Mouse (Mus musculus) bone marrow macrophage, adult 2 months (primary cell): Measurements from ENCODE around the gene Ctsl. TPM values are rescaled to one million over a fixed set of nuclear protein-coding genes. Genes with fewer than 3 reads are reported as not detected.

Source experiments
- H3K27ac ChIP-seq: 2 replicates; pipeline ENCODE4 v1.5.1; 2012; ENCODE audit warnings: low read depth, low read length; ENCODE audit not compliant: insufficient read depth
- H3K4me1 ChIP-seq: 2 replicates; pipeline ENCODE4 v1.6.1; 2012; ENCODE audit warnings: low read length; ENCODE audit not compliant: control insufficient read depth, insufficient read depth
- H3K4me3 ChIP-seq: 2 replicates; pipeline ENCODE4 v1.5.1; 2012; ENCODE audit warnings: mild to moderate bottlenecking, low read length, moderate library complexity; ENCODE audit not compliant: insufficient read depth
- CTCF ChIP-seq: IDR thresholded peaks from 2 replicates; pipeline ENCODE4 v1.5.1; 2012; ENCODE audit warnings: low read depth, mild to moderate bottlenecking, low read length, moderate library complexity
- POLR2A ChIP-seq: IDR thresholded peaks from 2 replicates; pipeline ENCODE4 v1.6.1; 2012; ENCODE audit warnings: mild to moderate bottlenecking, low read depth, low read length, borderline replicate concordance
- polyA plus RNA-seq: library from polyadenylated mRNA; stranded (reverse); fragments of >200 nt; gene quantifications from 2 replicates; pipeline ENCODE4 v1.2.4, GENCODE M21; 2012; ENCODE audit not compliant: missing spikeins, insufficient read depth, insufficient read length

The Ctsl gene
- polyA plus RNA-seq, 1 experiment, result 1,752 TPM

- Histone ChIP-seq H3K4me1 (peaks cover 68% of the 10 kb centered on the region), H3K4me3 (no peak overlapping the region), H3K27ac (peak overlapping the region; percentile 89)
- TF ChIP-seq CTCF, result no peak
- TF ChIP-seq POLR2A, result no peak
Observed at GRCm38 (mm10) chr13:64402504-64402949, 31.8 kb upstream of the Ctsl start.

DNA sequence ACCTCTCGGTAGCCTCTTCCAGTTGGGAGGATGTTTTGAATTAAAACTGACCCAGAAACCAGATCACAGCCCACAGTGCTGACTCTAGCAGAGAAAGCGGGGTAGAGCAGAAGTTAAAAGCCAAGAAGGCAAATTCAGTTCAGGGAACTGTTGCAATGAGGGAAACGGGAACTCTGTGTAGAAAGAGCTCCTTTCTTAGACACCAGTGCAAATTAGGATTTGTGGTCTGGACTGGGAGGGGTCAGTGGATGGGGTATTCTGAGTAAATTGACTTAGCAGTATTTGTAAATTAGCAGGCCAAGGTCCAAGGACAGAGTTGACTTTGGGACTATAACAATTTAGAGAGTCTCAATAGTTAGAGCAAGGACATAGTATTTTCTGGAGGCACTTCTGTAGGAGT, 31.3 kb upstream of the Ctsl start:
- TF ChIP-seq CTCF (no peak), POLR2A (no peak)
- peaks cover 70% of the 10 kb centered on the region for H3K4me1 ChIP-seq
- H3K27ac ChIP-seq, result peak overlapping the region; percentile 92
- no peak overlapping the region for H3K4me3 ChIP-seq

DNA sequence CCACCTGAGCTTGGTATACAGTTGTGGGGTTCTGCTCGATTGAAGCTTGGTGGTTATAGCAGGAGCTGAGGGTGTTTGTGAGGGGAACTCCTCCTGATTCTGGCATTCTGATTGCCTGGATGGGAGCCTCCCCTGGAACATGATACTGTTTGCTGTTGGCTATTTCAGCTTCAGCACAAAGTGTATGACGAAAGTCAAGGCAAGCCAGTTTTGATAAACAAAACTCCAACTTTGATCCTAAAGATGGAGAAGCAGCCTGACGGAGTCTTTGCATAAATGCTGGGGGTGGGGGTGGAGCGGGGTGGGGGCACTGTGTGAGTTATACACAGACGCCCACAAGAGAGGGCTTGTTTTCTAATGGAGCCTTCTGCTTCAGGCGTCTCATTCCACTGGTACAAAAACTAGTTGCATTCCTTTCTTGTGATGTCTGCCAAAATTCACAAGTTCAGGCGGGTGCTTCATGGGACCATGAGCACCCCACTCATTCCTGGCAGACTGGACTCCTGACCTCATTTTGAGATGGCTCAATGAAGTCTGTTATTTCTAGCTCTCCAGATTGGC, 30.2 kb upstream of the Ctsl start:
- H3K27ac ChIP-seq, result peak overlapping the region; percentile 92
- H3K4me1 ChIP-seq, result peaks cover 78% of the 10 kb centered on the region
- TF ChIP-seq CTCF, result no peak
- no peak for TF ChIP-seq POLR2A
- H3K4me3 ChIP-seq, result no peak overlapping the region

DNA sequence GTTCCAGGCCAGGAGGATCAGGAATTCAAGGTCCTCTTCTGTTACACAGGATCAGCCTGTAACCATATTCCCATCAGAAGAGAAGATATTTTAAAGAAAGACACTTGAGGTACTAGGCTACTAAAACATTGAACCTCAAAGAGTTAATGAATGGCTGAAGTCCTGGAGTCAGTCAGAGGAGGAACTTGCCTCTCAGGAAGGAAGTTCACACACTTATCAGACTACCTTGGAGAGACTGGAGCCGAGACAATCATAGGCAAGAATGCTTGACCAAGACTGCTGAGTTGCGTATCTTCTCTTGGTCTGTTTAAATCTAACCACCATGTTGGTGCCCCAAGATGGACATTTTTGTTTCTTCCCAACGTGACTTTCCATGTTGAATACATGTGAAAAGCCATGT, 29.2 kb upstream of the Ctsl start:
- Histone ChIP-seq H3K4me3 (no peak overlapping the region), H3K4me1 (peaks cover 73% of the 10 kb centered on the region), H3K27ac (no peak overlapping the region; the same call in 1 of the 2 replicates)
- TF ChIP-seq POLR2A (no peak), CTCF (no peak)

- H3K4me1 ChIP-seq, result peaks cover 58% of the 10 kb centered on the region
- H3K27ac ChIP-seq, result peak overlapping the region; percentile 74
- TF ChIP-seq CTCF, result no peak
- TF ChIP-seq POLR2A, result no peak
- no peak overlapping the region for H3K4me3 ChIP-seq
Observed at GRCm38 (mm10) chr13:64398065-64398464, 27.4 kb upstream of the Ctsl start.

DNA sequence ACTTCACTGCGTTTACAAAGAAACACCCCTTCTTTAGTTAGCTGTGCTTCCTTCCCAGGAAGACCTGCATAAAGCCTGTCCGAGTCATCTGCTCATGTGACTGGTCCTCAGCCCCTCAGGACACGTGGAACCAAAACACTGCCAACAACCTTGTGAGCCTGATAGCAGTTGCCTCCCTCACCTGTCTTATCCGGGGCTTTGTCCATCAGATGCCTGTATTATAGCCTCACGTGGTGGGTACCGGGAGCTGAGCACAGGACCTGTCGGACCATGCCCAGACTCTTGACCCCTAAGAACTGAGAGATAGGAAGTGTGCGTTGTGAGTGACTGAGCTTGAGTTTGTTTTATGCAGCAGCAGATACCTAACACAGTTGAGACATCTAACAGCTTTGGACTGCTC, 26.3 kb upstream of the Ctsl start:
- peak overlapping the region; percentile 36 for H3K27ac ChIP-seq

DNA sequence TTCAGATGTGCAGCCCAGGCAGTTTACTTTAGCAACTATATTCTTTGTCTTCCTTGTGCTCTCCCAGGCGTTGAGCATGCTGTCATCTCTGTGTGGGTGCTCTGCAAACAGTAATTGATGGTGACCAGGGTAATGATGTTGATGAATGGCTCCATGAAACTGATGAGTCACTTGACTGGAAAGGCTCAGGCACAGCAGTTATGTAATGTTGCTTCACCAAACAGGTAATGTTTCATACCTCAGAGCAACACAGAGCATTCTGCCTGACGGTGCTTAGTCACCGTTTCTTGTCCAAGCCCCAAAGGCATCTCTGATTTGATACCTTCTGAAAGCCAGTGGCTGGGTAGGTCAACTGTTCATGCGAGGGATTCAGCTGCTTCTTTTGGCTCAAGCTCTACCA, 17.7 kb upstream of the Ctsl start:
- TF ChIP-seq POLR2A (no peak), CTCF (no peak)
- Histone ChIP-seq H3K4me3 (no peak overlapping the region), H3K4me1 (peaks cover 8% of the 10 kb centered on the region; the same call in 1 of the 2 replicates), H3K27ac (no peak overlapping the region)

More for the DNA sequence above, 26.3 kb upstream of the Ctsl start:
- Histone ChIP-seq H3K4me3 (no peak overlapping the region), H3K4me1 (peaks cover 49% of the 10 kb centered on the region)
- TF ChIP-seq CTCF, result no peak
- no peak for TF ChIP-seq POLR2A

DNA sequence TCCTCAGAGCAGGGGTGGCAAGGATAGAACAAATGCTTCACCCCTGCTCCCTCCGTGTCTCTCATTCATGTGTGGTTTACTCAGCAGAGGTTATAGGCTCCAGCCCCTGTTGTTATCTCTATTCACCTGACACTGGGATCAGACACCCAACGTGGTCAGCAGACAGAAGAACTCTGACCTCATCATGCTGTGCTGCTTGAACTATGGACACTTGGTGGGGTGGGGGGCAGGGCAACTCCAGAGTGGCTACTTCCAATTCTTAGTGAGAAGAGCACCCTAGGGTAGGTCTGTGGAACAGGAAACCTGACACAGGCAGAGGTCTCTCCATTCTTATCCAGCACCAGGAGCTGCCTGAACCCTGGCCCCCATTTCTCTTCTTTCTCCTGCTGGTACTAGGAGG, 15.4 kb upstream of the Ctsl start:
- Histone ChIP-seq H3K4me3 (no peak overlapping the region), H3K4me1 (peaks cover 11% of the 10 kb centered on the region), H3K27ac (no peak overlapping the region)
- TF ChIP-seq CTCF (no peak), POLR2A (no peak)

DNA sequence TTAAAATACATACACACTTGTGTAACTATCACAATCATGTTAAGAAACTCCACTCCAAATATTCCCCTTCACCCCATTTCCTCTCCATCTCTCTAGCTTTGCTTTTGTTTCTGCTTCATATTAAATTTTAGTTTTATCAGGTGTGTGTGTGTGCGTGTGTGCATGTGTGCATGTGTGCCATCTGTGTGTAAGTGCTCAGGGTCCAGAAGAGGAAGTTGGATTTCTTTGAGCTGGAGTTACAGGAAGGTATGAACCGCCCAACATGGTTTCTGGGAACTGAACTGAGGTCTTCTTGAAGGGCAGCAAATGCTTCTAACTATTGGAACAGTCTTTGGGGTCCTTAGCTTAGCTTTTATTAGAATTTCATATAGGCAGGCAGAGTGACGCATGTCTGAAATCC, 14.2 kb upstream of the Ctsl start:
- no peak overlapping the region for H3K4me3 ChIP-seq
- no peak overlapping the region for H3K27ac ChIP-seq
- H3K4me1 ChIP-seq, result peaks cover 11% of the 10 kb centered on the region
- TF ChIP-seq CTCF (no peak), POLR2A (no peak)

DNA sequence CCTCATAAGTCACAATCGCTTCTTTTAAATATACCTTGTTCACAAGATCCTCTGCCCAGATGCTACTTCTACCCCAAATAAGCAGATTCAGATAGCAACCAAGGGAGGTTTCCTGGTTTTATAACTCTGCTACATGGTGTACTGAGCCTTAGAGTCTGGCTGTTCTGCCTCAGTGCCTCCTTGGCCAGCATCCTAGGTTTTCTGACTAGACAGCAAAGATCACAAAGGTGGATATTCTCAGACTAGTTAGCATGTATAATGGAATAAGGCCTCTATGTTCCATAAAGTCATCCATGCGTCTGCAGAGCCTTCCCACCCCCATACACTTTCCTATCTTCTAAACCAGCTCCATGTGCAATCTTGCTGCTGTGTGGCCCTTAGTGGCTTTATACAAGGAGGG, 9.6 kb upstream of the Ctsl start:
- no peak for TF ChIP-seq CTCF
- no peak for TF ChIP-seq POLR2A
- Histone ChIP-seq H3K4me3 (no peak overlapping the region), H3K27ac (no peak overlapping the region), H3K4me1 (peaks cover 9% of the 10 kb centered on the region)
